Mouse (Mus musculus) ES-Bruce4 (cell line): ENCODE data around the gene Trim71.

Source experiments
- CTCF ChIP-seq: IDR thresholded peaks from one replicate; pipeline ENCODE4 v1.8.1; 2011; ENCODE audit warnings: low read depth, low read length
- EP300 ChIP-seq: IDR thresholded peaks from 2 replicates; pipeline ENCODE4 v1.6.1; 2011; ENCODE audit warnings: low read depth, low read length; ENCODE audit not compliant: insufficient read depth
- POLR2A ChIP-seq: IDR thresholded peaks from one replicate; pipeline ENCODE4 v1.8.1; 2011; ENCODE audit warnings: low read length; ENCODE audit not compliant: insufficient read depth

GRCm38 (mm10) chr9:114585017-114585345 is 20.8 kb upstream of the Trim71 start:
- TF ChIP-seq POLR2A (no peak), CTCF (peak; percentile 40), EP300 (no peak)
